ENCODE assay signal across 22 mouse cellular contexts in the genomic region with DNA sequence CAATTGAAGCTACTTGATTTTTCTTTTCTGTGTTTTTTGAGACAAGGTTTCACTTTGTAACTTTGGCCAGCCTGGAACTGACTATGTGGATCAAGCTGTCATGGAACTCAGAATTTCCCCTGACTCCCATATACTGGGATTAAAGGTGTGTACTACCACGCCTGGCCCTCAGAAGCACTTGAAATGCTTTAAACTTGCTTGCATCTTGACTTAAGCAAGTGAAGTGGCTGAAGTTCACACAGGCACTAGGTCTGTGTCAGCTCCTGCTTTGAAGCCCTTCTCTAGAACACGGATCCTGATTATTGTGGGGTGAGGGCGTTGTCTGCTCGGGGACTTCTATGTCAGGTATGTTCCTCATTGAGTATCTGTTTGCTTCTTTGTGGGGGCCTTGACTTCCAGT. TPM values are rescaled to one million over a fixed set of nuclear protein-coding genes. Genes with fewer than 3 reads are reported as not detected.
DNase-seq lines count a peak whose midpoint lies in the region; ATAC-seq and TF ChIP-seq lines count a peak whose summit lies in the region.
"Had no signal": no experiment of that assay in that cellular context is flagged by ENCODE, and none has a peak within 500 bp of the region (broad histone marks: within the 10 kb centered on the region; RNA-seq: fewer than 3 reads in every experiment).

No protein-coding gene starts in this region.

- TF ChIP-seq POLR2A in bone marrow macrophage, adult 2 months (IDR thresholded peaks at IDR 0.05; ENCODE audit: borderline replicate concordance, low read depth, low read length) = no peak

- H3K4me1 ChIP-seq in bone marrow macrophage, adult 2 months (ENCODE audit: control insufficient read depth, insufficient read depth, low read length) = peaks cover 73% of the 10 kb centered on the region
- H3K4me1 ChIP-seq: heart, embryonic 12.5 days had no signal

- no peak for ATAC-seq in erythroblast, adult 5-6 weeks (replicated peaks; ENCODE audit: low FRiP score, poor library complexity, severe bottlenecking)
- ATAC-seq: forebrain, embryonic 16.5 days; intestine, postnatal 0 days had no signal

- DNase-seq in thymus, postnatal 25 days = peak; percentile 40
- DNase-seq in thymus, adult 18-20 months = no peak
- DNase-seq in lung, postnatal 36 days = peak; percentile 81
- no peak for DNase-seq in left cerebral cortex, postnatal 4 days
- DNase-seq in gastrocnemius, postnatal 36 days = no peak
- DNase-seq: adrenal gland, adult 2 months; cerebellum, adult 11-12 months; cerebellum, postnatal 10 days; gastrocnemius, postnatal 10 days; heart, adult 18-20 months; heart, postnatal 10 days; kidney, postnatal 36 days; liver, embryonic 13.5 days had no signal

- no peak for TF ChIP-seq CTCF in bone marrow macrophage, adult 2 months (IDR thresholded peaks at IDR 0.05; ENCODE audit: low read depth, low read length)

- intact Hi-C loops in left cerebral cortex, postnatal 4 days (cut with DNase I) = no loop called here
- intact Hi-C loops in gastrocnemius, postnatal 36 days (cut with DNase I) = no loop called here

- H3K27ac ChIP-seq in bone marrow macrophage, adult 2 months (ENCODE audit: insufficient read depth, low read depth, low read length) = peak overlapping the region; percentile 69
- H3K27ac ChIP-seq: embryonic facial prominence, embryonic 10.5 days; forebrain, embryonic 10.5 days; hindbrain, embryonic 10.5 days; kidney, embryonic 15.5 days; liver, embryonic 13.5 days had no signal

- H3K4me3 ChIP-seq in bone marrow macrophage, adult 2 months (ENCODE audit: insufficient read depth, low read length) = no peak overlapping the region
- H3K4me3 ChIP-seq: embryonic facial prominence, embryonic 10.5 days; forebrain, embryonic 10.5 days; heart, embryonic 12.5 days; hindbrain, embryonic 10.5 days; kidney, embryonic 15.5 days; liver, embryonic 13.5 days had no signal

RNA-seq across cellular contexts. Expression of a gene that starts 30.5 kb away (rescaled TPM):
- polyA plus RNA-seq in bone marrow macrophage, adult 2 months (2012; ENCODE audit: insufficient read depth, insufficient read length, missing spikeins) = 44.1 and 45.3 TPM in 2 replicates
- total RNA-seq in erythroblast, adult 5-6 weeks (2015; ENCODE audit: low replicate concordance) = 262 and 340 TPM in 2 replicates
- total RNA-seq in erythroblast, adult 5-6 weeks (2017; ENCODE audit: low replicate concordance) = 184 and 253 TPM in 2 replicates
- total RNA-seq in left cerebral cortex, postnatal 4 days (2021) = 1 to 10 TPM; 4.9 to 6.3 TPM
- 10 to 100 TPM; 30.1 to 39.8 TPM for total RNA-seq in gastrocnemius, postnatal 36 days (2021)

Comparison
In these comparisons a context has a peak if more than half of its experiments do, and no peak if none do; other contexts are left out.
1. DNase-seq: peak in thymus, postnatal 25 days (single experiment) and lung, postnatal 36 days (single experiment); none in thymus, adult 18-20 months (0 of 2), left cerebral cortex, postnatal 4 days (single experiment) and gastrocnemius, postnatal 36 days (0 of 2).
2. RNA of a gene that starts 30.5 kb away (total RNA-seq): 184 to 340 TPM in erythroblast, adult 5-6 weeks; 30.1 to 39.8 TPM in gastrocnemius, postnatal 36 days and 4.9 to 6.3 TPM in left cerebral cortex, postnatal 4 days; every median in the first group is over 4 times any median in the second.